Mouse (Mus musculus) hindbrain, embryonic 13.5 days (tissue): ENCODE measurements at regions not wholly inside any gene's neighbourhood (a gene's known extent, or its start where the extent isn't known, plus 50 kb on each side); places are given as distances from the start of the nearest gene placed in this dataset.

Source experiments
- ATAC-seq: fragments of 200-750 bp; cut with Nextera tagmentation; 2 replicates; pipeline ENCODE4 v1.8.0; 2017; ENCODE audit warnings: moderate TSS enrichment; ENCODE audit not compliant: low FRiP score
- H3K27ac ChIP-seq: fragments of 300-500 bp; sonication (generic); 2 replicates; pipeline ENCODE4 v1.5.1; 2015; ENCODE audit warnings: inconsistent platforms, mild to moderate bottlenecking, moderate library complexity
- H3K27me3 ChIP-seq: fragments of 300-500 bp; sonication (generic); 2 replicates; pipeline ENCODE4 v1.6.1; 2015; ENCODE audit warnings: mild to moderate bottlenecking, inconsistent platforms
- H3K36me3 ChIP-seq: fragments of 300-500 bp; sonication (generic); 2 replicates; pipeline ENCODE4 v1.6.1; 2015; ENCODE audit warnings: mild to moderate bottlenecking, inconsistent platforms
- H3K4me1 ChIP-seq: fragments of 300-500 bp; sonication (generic); replicated peaks from 2 replicates; pipeline ENCODE4 v1.6.1; 2015; ENCODE audit warnings: inconsistent platforms
- H3K4me2 ChIP-seq: fragments of 300-500 bp; sonication (generic); 2 replicates; pipeline ENCODE4 v1.6.1; 2015; ENCODE audit warnings: inconsistent platforms, mild to moderate bottlenecking, moderate library complexity
- H3K4me3 ChIP-seq: fragments of 300-500 bp; sonication (generic); 2 replicates; pipeline ENCODE4 v1.5.1; 2015; ENCODE audit warnings: mild to moderate bottlenecking, inconsistent platforms
- H3K9ac ChIP-seq: fragments of 300-500 bp; sonication (generic); 2 replicates; pipeline ENCODE4 v1.6.1; 2015; ENCODE audit warnings: mild to moderate bottlenecking, inconsistent platforms
- H3K9me3 ChIP-seq: fragments of 300-500 bp; sonication (generic); 2 replicates; pipeline ENCODE4 v1.6.1; 2016; ENCODE audit warnings: inconsistent platforms
- WGBS: fragments of 180-500 bp; shearing (Covaris S2); methylation state at CpG from one replicate; pipeline ENCODE4 v1.1.7; 2015; 5-methylcytosine and 5-hydroxymethylcytosine counted together

DNA sequence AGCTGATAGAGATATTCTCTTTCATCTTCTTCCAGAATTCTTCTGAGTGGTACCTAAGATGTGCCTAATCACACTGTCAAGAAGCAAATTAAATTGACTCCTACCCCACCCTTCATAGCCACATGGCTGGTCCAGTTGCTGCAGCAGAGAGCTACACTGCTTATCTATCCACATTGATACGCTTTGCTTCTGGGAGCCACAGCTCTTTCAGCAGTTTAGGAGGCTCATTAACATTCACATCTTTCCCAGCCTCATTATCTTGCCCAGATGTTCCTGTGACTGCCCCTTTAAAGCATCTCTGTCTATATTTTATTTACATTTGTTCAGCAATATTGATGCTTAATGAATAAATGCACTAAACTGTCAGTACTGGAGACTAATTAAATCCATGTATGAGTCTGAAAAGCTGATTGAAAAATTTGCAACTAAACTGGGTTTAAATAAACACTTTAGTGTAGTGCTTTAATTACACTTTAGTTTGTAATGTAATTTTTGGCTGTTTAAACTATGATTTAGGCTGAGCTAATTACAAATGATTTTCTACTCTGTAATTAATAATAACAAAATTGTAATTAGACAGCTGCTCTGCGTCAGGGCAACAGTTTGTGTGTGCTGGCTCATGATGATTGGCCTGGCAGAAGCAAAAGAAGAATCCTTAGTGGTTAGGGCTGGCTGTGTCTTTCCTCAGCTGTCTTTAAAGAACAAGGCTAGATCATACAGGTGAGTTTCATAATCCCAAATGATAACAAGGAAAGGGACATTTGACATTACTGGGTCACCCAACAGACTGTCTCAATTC, 632.5 kb upstream of the Tle4 start:
- H3K36me3 ChIP-seq = no peaks in the 10 kb centered on the region
- H3K4me3 ChIP-seq = no peak overlapping the region
- 55% methylated on average over 2 of the region's 2 CpGs for WGBS
- H3K27ac ChIP-seq = 0 out of 2 replicates have a peak overlapping the region, but pooled peaks have one; percentile 5
- H3K4me2 ChIP-seq = no peak overlapping the region
- H3K9ac ChIP-seq = no peak overlapping the region
- peaks cover 7% of the 10 kb centered on the region for H3K4me1 ChIP-seq
- peak; percentile 59 for ATAC-seq
- no peaks in the 10 kb centered on the region for H3K27me3 ChIP-seq
- no peaks in the 10 kb centered on the region for H3K9me3 ChIP-seq

- H3K27ac ChIP-seq = no peak overlapping the region
- no peaks in the 10 kb centered on the region for H3K9me3 ChIP-seq
- H3K36me3 ChIP-seq = no peaks in the 10 kb centered on the region
- H3K4me3 ChIP-seq = no peak overlapping the region
- H3K9ac ChIP-seq = no peak overlapping the region
- no peak overlapping the region for H3K4me2 ChIP-seq
- no peaks in the 10 kb centered on the region for H3K27me3 ChIP-seq
- no peaks in the 10 kb centered on the region for H3K4me1 ChIP-seq
- no peak for ATAC-seq
- 87% methylated on average over 3 of the region's 3 CpGs for WGBS
These were observed 619.5 kb upstream of the Tle4 start for GRCm38 (mm10) chr19:15217387-15217786.

GRCm38 (mm10) chr19:15214651-15215050, 616.8 kb upstream of the Tle4 start:
- no peak overlapping the region for H3K4me2 ChIP-seq
- no peak for ATAC-seq

DNA sequence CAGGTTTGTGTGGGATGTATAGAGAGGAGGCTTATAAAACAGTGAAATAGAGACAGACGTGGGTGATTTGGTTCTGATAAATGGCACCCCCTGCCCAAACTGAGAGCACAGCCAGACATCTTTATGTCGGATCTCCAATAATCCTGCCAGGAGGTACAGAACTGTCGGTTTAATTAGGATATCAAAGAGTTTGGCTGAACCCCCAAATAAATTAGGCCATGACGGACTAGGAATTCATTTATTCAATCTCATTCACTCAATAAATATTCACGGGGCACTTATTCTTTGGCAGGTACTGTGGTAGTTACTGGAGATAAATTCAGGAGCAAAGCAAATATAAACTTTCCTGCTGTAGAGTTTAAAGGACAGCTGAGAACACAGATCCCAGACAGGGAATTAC, 615.0 kb upstream of the Tle4 start:
- H3K4me3 ChIP-seq = no peak overlapping the region
- no peak overlapping the region for H3K4me2 ChIP-seq
- H3K27me3 ChIP-seq = no peaks in the 10 kb centered on the region
- H3K36me3 ChIP-seq = no peaks in the 10 kb centered on the region
- no peak overlapping the region for H3K27ac ChIP-seq
- no peak for ATAC-seq
- H3K9me3 ChIP-seq = no peaks in the 10 kb centered on the region
- H3K9ac ChIP-seq = no peak overlapping the region
- 54% methylated on average over 5 of the region's 5 CpGs for WGBS
- no peaks in the 10 kb centered on the region for H3K4me1 ChIP-seq

More at GRCm38 (mm10) chr19:15214651-15215050, 616.8 kb upstream of the Tle4 start:
- Histone ChIP-seq H3K27ac (no peak overlapping the region), H3K4me1 (no peaks in the 10 kb centered on the region), H3K9me3 (no peaks in the 10 kb centered on the region), H3K27me3 (no peaks in the 10 kb centered on the region), H3K4me3 (no peak overlapping the region), H3K9ac (no peak overlapping the region), H3K36me3 (no peaks in the 10 kb centered on the region)
- WGBS = 71% methylated on average over 3 of the region's 3 CpGs

DNA sequence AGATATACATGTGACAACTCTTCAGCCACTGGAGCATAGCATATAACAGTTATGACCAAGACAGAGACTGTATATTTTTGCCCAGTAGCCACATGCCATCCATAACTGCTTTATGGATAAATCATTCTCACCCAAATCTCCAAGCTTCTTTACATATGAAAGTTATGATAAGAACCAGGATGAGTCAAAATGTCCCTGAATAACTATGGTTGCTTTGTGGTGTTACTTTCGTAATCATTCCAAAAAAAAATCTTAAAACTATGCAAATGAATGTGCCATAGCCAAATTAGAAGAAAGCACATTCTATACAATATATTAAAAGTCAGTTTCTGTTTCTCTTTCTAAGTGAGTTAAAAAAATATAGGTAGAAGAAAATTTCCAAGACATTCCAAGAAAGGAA, 605.2 kb upstream of the Tle4 start:
- Histone ChIP-seq H3K9me3 (no peaks in the 10 kb centered on the region; the same call in 1 of the 2 replicates), H3K4me3 (no peak overlapping the region), H3K27ac (no peak overlapping the region), H3K4me2 (no peak overlapping the region), H3K36me3 (no peaks in the 10 kb centered on the region), H3K4me1 (peaks cover 14% of the 10 kb centered on the region), H3K9ac (no peak overlapping the region), H3K27me3 (no peaks in the 10 kb centered on the region)
- no peak for ATAC-seq
- 85% methylated on average over 1 of the region's 1 CpGs for WGBS

GRCm38 (mm10) chr19:15201262-15201661, 603.4 kb upstream of the Tle4 start:
- H3K27me3 ChIP-seq = no peaks in the 10 kb centered on the region
- ATAC-seq = no peak
- WGBS = 22% methylated on average over 3 of the region's 3 CpGs
- peak overlapping the region; percentile 68; the same call in 1 of the 2 replicates for H3K27ac ChIP-seq
- H3K4me1 ChIP-seq = peaks cover 14% of the 10 kb centered on the region
- no peaks in the 10 kb centered on the region for H3K36me3 ChIP-seq
- H3K9me3 ChIP-seq = no peaks in the 10 kb centered on the region; the same call in 1 of the 2 replicates
- H3K4me3 ChIP-seq = no peak overlapping the region
- H3K4me2 ChIP-seq = no peak overlapping the region
- no peak overlapping the region for H3K9ac ChIP-seq

DNA sequence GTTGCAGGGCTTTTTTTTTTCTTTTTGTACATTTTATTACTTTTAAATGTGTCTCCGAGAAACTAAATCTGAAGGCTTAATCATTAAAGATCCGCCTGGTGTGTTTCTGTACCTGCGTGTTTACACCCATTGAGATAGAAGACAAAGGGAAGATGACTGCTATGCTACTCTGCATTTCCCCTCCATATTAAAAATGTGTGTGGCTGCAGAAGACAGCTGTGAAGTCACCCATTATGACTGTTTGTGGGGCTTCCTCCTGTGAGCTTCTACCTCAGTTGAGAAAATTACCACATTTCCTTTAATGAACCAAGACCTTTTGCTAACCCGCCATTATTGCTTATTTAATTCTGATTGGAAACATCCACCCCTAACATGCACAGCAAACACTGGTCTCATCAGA, 602.9 kb upstream of the Tle4 start:
- 65% methylated on average over 4 of the region's 4 CpGs for WGBS
- ATAC-seq = no peak
- no peaks in the 10 kb centered on the region; the same call in 1 of the 2 replicates for H3K9me3 ChIP-seq
- no peak overlapping the region for H3K9ac ChIP-seq
- H3K27ac ChIP-seq = peak overlapping the region; percentile 68
- no peaks in the 10 kb centered on the region for H3K36me3 ChIP-seq
- no peak overlapping the region for H3K4me3 ChIP-seq
- H3K27me3 ChIP-seq = no peaks in the 10 kb centered on the region
- peaks cover 14% of the 10 kb centered on the region for H3K4me1 ChIP-seq
- no peak overlapping the region for H3K4me2 ChIP-seq

GRCm38 (mm10) chr19:15200361-15200760, 602.5 kb upstream of the Tle4 start:
- no peak for ATAC-seq
- Histone ChIP-seq H3K9me3 (no peaks in the 10 kb centered on the region; the same call in 1 of the 2 replicates), H3K36me3 (no peaks in the 10 kb centered on the region), H3K4me1 (peaks cover 14% of the 10 kb centered on the region), H3K4me2 (no peak overlapping the region), H3K27ac (peak overlapping the region; percentile 68), H3K27me3 (no peaks in the 10 kb centered on the region), H3K9ac (no peak overlapping the region), H3K4me3 (no peak overlapping the region)
- 38% methylated on average over 2 of the region's 2 CpGs for WGBS

DNA sequence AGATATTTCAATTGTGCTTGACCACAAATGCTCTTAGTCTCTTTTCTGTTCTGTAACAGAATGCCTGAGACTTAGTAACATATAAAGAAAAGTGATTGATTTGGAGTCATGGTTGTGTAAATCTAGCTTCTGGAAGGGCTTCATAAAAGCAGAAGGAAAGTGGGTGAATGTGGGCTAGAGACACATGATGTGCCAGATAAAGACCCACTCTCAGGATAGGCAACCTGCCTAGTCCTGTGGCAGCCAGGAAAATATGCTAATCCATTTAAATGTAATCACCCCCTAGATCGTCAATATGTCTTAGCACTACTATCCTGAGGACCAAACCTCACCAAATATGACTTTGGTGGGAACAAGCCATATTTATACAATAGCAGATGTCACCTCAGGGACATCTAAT, 601.8 kb upstream of the Tle4 start:
- Histone ChIP-seq H3K27ac (no peak overlapping the region), H3K4me1 (peaks cover 14% of the 10 kb centered on the region), H3K9ac (no peak overlapping the region), H3K4me2 (no peak overlapping the region), H3K9me3 (no peaks in the 10 kb centered on the region; the same call in 1 of the 2 replicates), H3K27me3 (no peaks in the 10 kb centered on the region), H3K4me3 (no peak overlapping the region), H3K36me3 (no peaks in the 10 kb centered on the region)
- no peak for ATAC-seq
- 74% methylated on average over 1 of the region's 1 CpGs for WGBS

GRCm38 (mm10) chr19:15175221-15175620, 577.4 kb upstream of the Tle4 start:
- no peak overlapping the region for H3K27ac ChIP-seq
- H3K9ac ChIP-seq = no peak overlapping the region
- H3K36me3 ChIP-seq = no peaks in the 10 kb centered on the region
- no peak overlapping the region for H3K4me3 ChIP-seq
- H3K4me1 ChIP-seq = no peaks in the 10 kb centered on the region
- no peaks in the 10 kb centered on the region for H3K27me3 ChIP-seq
- H3K9me3 ChIP-seq = no peaks in the 10 kb centered on the region
- ATAC-seq = no peak
- H3K4me2 ChIP-seq = no peak overlapping the region

GRCm38 (mm10) chr19:15173301-15173700, 575.5 kb upstream of the Tle4 start:
- Histone ChIP-seq H3K27ac (no peak overlapping the region), H3K4me1 (no peaks in the 10 kb centered on the region), H3K27me3 (no peaks in the 10 kb centered on the region), H3K36me3 (no peaks in the 10 kb centered on the region), H3K4me2 (no peak overlapping the region), H3K9me3 (no peaks in the 10 kb centered on the region), H3K4me3 (no peak overlapping the region), H3K9ac (no peak overlapping the region)
- 34% methylated on average over 5 of the region's 5 CpGs for WGBS
- no peak for ATAC-seq

- Histone ChIP-seq H3K36me3 (no peaks in the 10 kb centered on the region), H3K27me3 (no peaks in the 10 kb centered on the region), H3K9me3 (no peaks in the 10 kb centered on the region), H3K4me3 (no peak overlapping the region), H3K27ac (no peak overlapping the region), H3K4me2 (no peak overlapping the region), H3K4me1 (no peaks in the 10 kb centered on the region), H3K9ac (no peak overlapping the region)
- 70% methylated on average over 1 of the region's 1 CpGs for WGBS
- no peak for ATAC-seq
These were observed 569.3 kb upstream of the Tle4 start for GRCm38 (mm10) chr19:15167184-15167583.

GRCm38 (mm10) chr19:15160641-15161040, 562.8 kb upstream of the Tle4 start:
- no peak for ATAC-seq
- no peaks in the 10 kb centered on the region for H3K36me3 ChIP-seq
- no peak overlapping the region for H3K4me3 ChIP-seq
- WGBS = 47% methylated on average over 3 of the region's 3 CpGs
- no peaks in the 10 kb centered on the region for H3K9me3 ChIP-seq
- H3K4me1 ChIP-seq = no peaks in the 10 kb centered on the region
- H3K9ac ChIP-seq = no peak overlapping the region
- no peaks in the 10 kb centered on the region for H3K27me3 ChIP-seq
- no peak overlapping the region for H3K27ac ChIP-seq
- H3K4me2 ChIP-seq = no peak overlapping the region
